Mouse (Mus musculus) limb, embryonic 15.5 days (tissue): ENCODE data around the gene Nrg4. TPM values are rescaled to one million over a fixed set of nuclear protein-coding genes. Genes with fewer than 3 reads are reported as not detected.
"Not testable (repeated sequence)": the region's sequence is repeated elsewhere in the genome, so short reads cannot be mapped to it uniquely, and the experiment has no call there.

Experiments
- ATAC-seq: fragments of 200-750 bp; cut with Nextera tagmentation; 2 replicates; pipeline ENCODE4 v1.8.0; 2017; ENCODE audit warnings: low read depth, moderate TSS enrichment; ENCODE audit not compliant: insufficient number of reproducible peaks, low FRiP score, low TSS enrichment
- H3K27ac ChIP-seq: fragments of 300-500 bp; sonication (generic); 2 replicates; pipeline ENCODE4 v1.5.1; 2015; ENCODE audit warnings: moderate library complexity, mild to moderate bottlenecking, inconsistent platforms
- H3K27me3 ChIP-seq: fragments of 300-500 bp; sonication (generic); 2 replicates; pipeline ENCODE4 v1.6.1; 2015; ENCODE audit warnings: inconsistent platforms
- H3K36me3 ChIP-seq: fragments of 300-500 bp; sonication (generic); 2 replicates; pipeline ENCODE4 v1.6.1; 2015; ENCODE audit warnings: inconsistent platforms
- H3K4me1 ChIP-seq: fragments of 300-500 bp; sonication (generic); 2 replicates; pipeline ENCODE4 v1.6.1; 2015; ENCODE audit warnings: inconsistent platforms
- H3K4me2 ChIP-seq: fragments of 300-500 bp; sonication (generic); 2 replicates; pipeline ENCODE4 v1.6.1; 2015; ENCODE audit warnings: mild to moderate bottlenecking, inconsistent platforms
- H3K4me3 ChIP-seq: fragments of 300-500 bp; sonication (generic); 2 replicates; pipeline ENCODE4 v1.5.1; 2015; ENCODE audit warnings: mild to moderate bottlenecking, inconsistent platforms
- H3K9ac ChIP-seq: fragments of 300-500 bp; sonication (generic); 2 replicates; pipeline ENCODE4 v1.6.1; 2015; ENCODE audit warnings: inconsistent platforms
- H3K9me3 ChIP-seq: fragments of 300-500 bp; sonication (generic); 2 replicates; pipeline ENCODE4 v1.6.1; 2016; ENCODE audit warnings: inconsistent platforms
- WGBS: fragments of 180-500 bp; shearing (Covaris S2); methylation state at CpG from one replicate; pipeline ENCODE4 v1.1.7; 2015; 5-methylcytosine and 5-hydroxymethylcytosine counted together
- polyA plus RNA-seq: library from polyadenylated mRNA; unstranded; fragments of >200 nt; fragmentation: Nextera tagmentation; extraction: Ambion mirVana; gene quantifications from 2 replicates; pipeline ENCODE4 v1.2.1, GENCODE M21; 2015

Gene Nrg4
- polyA plus RNA-seq, 1 experiment from 2014 or later: 2.1 TPM

DNA sequence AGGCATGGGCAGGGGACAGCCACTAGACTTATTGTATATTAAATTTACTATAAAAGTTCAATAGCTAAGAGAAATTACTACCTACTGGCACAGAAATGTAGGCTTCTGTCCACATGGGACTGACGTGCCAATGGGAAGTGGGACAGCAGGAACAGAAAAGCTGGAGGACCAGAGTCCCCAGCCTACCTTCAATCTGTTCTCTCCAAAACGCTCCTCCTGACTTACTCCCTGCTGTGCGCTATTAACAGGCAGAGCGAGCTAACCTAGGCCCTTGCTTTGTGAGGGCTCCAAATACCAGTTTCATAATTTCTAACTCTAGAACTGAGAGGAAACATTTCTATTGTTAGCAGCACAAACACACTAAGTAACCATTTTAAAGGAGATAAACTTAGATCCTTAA is 52.7 kb downstream of the Nrg4 start:
- no peak for ATAC-seq
- Histone ChIP-seq H3K36me3 (no peaks in the 10 kb centered on the region), H3K4me3 (no peak overlapping the region), H3K9me3 (no peaks in the 10 kb centered on the region), H3K9ac (no peak overlapping the region), H3K27me3 (no peaks in the 10 kb centered on the region), H3K4me1 (peaks cover 3% of the 10 kb centered on the region; the same call in 1 of the 2 replicates), H3K4me2 (no peak overlapping the region), H3K27ac (no peak overlapping the region)
- WGBS: 65% methylated on average over 4 of the region's 4 CpGs

DNA sequence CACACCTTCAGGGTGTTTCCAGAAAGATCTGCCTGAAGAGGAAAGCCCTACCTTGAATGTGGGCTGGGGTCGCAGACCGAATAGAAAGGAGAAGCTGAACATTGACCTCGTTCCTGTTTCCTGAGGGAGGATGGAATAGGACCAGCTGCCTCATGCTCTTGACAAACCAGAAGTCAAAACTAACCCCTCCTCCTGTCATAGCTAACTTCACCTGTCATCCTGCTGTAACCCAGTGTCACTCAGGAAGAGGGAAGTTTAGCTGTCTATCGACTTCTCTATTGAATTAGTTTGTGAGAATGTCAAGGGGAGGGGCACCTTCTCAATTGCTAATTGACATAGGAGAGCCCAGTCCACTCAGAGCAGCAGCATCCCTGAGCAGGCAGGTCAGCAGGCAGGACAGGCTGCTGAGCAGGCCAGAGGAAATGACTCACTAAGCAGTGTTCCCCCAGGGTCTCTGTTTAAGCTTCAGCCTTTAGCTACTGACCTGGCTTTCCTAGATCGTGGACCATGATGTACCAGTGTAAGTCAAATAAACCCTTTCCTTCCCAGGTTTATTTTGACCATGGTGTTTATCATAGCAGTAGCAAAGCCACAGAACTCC is 54.6 kb downstream of the Nrg4 start:
- no peaks in the 10 kb centered on the region for H3K27me3 ChIP-seq
- ATAC-seq: no peak
- H3K4me3 ChIP-seq: no peak overlapping the region
- H3K4me1 ChIP-seq: peaks cover 3% of the 10 kb centered on the region; the same call in 1 of the 2 replicates
- no peaks in the 10 kb centered on the region for H3K9me3 ChIP-seq
- H3K36me3 ChIP-seq: no peaks in the 10 kb centered on the region
- WGBS: 49% methylated on average over 5 of the region's 5 CpGs
- no peak overlapping the region for H3K9ac ChIP-seq
- H3K27ac ChIP-seq: no peak overlapping the region
- H3K4me2 ChIP-seq: no peak overlapping the region

DNA sequence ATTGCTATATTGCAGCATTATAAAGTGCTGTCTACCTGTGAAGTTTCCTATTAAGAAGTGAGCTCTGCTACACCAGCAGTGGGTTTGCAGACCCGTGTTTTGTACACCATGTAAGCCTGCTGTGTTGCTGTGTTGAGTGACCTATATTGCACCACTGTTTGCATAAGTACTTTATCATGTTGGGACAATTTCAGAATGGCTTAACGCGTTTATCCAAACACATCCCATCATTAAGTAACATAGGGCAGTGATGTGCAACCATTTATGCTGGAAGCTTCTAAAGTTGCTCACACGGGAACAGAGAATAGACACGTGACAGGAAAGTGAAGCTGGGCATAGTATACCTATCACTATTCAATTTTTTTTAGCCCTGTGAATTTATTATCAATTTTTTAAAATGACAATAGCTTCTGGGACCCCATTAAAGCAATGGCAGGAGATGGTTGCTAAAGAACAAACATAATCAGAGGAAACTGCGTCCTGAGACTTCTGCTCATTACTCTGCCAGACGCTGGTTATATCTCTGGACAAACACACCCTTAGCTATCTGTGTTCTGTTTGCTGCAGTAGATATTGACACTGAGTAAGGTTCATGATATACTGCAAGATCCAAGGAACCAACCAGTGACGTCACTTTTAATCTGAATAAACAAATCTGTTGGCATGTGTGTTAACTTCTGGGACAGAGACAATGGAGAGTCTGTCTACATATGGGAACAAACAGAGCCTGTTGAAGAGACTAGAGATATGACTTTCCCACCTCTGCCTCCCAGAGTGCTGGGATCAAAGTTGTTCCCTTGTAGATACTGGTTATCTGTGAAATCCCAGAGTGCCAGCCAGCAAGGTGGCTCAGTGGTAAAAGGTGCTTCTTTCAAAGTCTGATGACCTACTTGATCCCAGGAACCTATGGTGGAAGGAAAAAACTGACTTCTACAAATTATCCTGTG is 62.0 kb downstream of the Nrg4 start:
- ATAC-seq: no peak
- WGBS: 79% methylated on average over 8 of the region's 8 CpGs
- H3K27ac ChIP-seq: no peak overlapping the region
- H3K4me1 ChIP-seq: no peaks in the 10 kb centered on the region
- no peak overlapping the region for H3K9ac ChIP-seq
- no peaks in the 10 kb centered on the region for H3K27me3 ChIP-seq
- no peak overlapping the region for H3K4me3 ChIP-seq
- no peaks in the 10 kb centered on the region for H3K36me3 ChIP-seq
- H3K9me3 ChIP-seq: no peaks in the 10 kb centered on the region
- no peak overlapping the region for H3K4me2 ChIP-seq

DNA sequence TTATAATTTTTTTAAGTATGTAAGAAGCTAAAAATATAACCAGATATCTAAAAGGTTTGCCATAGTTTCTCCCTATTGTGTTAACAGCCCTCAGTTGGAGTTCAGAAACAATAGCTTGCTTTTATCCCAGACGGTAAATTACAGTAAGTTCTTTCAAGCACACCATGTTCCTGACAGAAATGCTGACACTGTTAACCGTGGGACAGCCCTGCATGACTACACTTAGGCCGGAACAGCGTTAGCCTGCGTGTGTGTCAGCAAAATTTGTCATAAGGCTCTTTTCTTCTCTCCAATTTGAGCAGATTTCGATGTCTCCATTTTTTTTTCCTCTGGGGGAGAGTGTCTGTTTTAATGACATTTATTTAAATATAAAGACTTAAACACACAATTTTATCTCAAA is 66.9 kb downstream of the Nrg4 start:
- no peak for ATAC-seq
- Histone ChIP-seq H3K27me3 (no peaks in the 10 kb centered on the region), H3K9me3 (no peaks in the 10 kb centered on the region), H3K36me3 (no peaks in the 10 kb centered on the region), H3K4me3 (no peak overlapping the region), H3K9ac (no peak overlapping the region), H3K4me2 (no peak overlapping the region), H3K4me1 (no peaks in the 10 kb centered on the region), H3K27ac (no peak overlapping the region)
- 74% methylated on average over 6 of the region's 6 CpGs for WGBS

DNA sequence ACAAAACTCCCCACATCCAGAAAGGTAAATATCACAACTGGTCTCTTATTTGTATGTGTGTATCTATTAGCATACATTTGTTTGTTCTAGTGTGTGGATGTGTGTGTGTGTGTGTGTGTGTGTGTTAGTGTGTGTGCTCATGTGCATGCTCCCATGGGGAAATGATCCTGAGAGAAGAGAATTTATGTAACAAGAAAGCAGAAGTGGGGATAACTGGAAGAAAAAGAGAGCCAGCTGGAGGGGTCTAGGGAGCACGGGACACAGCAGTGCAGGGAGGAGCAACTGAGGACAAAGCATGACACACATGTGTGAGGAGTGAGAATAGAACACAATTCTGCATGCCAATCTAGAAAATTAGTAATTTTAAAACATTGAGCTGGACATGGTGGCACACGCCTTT is 69.5 kb downstream of the Nrg4 start:
- no peak overlapping the region for H3K9ac ChIP-seq
- ATAC-seq: no peak
- no peak overlapping the region for H3K4me2 ChIP-seq
- no peaks in the 10 kb centered on the region for H3K9me3 ChIP-seq
- no peaks in the 10 kb centered on the region for H3K27me3 ChIP-seq
- 89% methylated on average over 2 of the region's 2 CpGs for WGBS
- H3K27ac ChIP-seq: no peak overlapping the region
- no peak overlapping the region for H3K4me3 ChIP-seq
- H3K4me1 ChIP-seq: no peaks in the 10 kb centered on the region
- H3K36me3 ChIP-seq: no peaks in the 10 kb centered on the region

DNA sequence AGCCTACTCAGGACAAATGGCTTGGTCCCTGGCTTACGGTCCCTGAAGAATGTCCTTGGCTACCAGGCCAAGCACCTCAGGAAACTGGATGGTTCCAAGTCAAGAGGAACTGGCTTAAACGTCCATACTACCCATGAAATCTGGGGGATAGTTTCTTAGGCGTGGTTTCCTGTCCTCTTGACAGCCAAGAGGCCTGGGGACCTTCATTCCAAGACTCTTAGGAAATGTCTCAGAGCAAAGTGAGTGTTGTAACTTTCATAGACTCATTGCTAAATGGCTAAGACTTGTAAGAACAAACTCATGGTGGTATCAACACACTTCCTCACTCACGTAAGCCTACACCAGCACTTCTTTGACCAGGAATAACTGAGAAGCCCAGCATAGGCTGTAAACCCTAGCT is 71.0 kb downstream of the Nrg4 start:
- Histone ChIP-seq H3K27ac (no peak overlapping the region), H3K36me3 (no peaks in the 10 kb centered on the region), H3K4me3 (no peak overlapping the region), H3K27me3 (no peaks in the 10 kb centered on the region), H3K9ac (no peak overlapping the region), H3K4me2 (no peak overlapping the region), H3K4me1 (no peaks in the 10 kb centered on the region), H3K9me3 (no peaks in the 10 kb centered on the region)
- WGBS: 57% methylated on average over 4 of the region's 4 CpGs
- ATAC-seq: no peak

DNA sequence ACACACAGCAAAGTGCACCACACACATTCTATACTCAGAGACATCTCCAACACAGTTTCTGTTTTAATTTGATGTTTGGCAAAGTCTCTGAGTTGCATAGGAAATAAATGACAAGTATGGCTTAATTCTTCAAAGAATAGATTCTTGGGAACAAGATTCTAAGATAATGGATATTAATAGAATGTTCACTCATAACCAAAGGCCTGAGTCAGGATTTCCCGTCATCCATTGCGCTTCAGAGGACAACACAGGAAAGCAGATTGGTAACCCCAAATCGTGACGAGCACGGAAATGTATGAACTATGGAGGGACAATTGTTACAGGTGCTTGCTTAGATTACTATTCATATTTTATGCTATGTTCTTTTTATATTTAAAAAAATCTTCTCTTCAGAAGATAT is 71.6 kb downstream of the Nrg4 start:
- ATAC-seq: no peak
- no peak overlapping the region for H3K4me2 ChIP-seq
- 93% methylated on average over 5 of the region's 5 CpGs for WGBS
- no peak overlapping the region for H3K4me3 ChIP-seq
- H3K27me3 ChIP-seq: no peaks in the 10 kb centered on the region
- H3K9me3 ChIP-seq: no peaks in the 10 kb centered on the region
- H3K27ac ChIP-seq: no peak overlapping the region
- no peaks in the 10 kb centered on the region for H3K4me1 ChIP-seq
- H3K36me3 ChIP-seq: no peaks in the 10 kb centered on the region
- H3K9ac ChIP-seq: no peak overlapping the region

DNA sequence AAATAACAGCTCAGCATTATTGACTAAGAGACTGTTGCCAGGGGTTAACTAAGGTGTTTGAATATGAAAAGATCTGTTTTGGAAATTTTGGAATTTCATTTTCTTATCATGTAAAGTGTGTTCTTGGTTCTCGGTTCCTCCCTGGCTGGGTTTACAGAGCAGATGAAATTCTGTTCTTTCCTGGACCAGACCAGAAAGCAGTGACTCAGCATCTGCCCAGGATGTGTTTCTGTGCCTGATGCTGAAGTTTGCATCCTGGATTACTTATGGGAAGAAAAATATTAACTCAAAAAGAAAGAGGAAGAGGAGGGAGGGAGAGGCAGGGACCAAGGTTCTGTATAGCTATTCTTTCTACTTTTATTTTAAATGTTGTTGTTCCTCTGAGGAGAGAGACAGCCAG is 72.8 kb downstream of the Nrg4 start:
- no peak overlapping the region for H3K27ac ChIP-seq
- no peaks in the 10 kb centered on the region for H3K27me3 ChIP-seq
- no peaks in the 10 kb centered on the region for H3K36me3 ChIP-seq
- H3K4me3 ChIP-seq: no peak overlapping the region
- 58% methylated on average over 1 of the region's 1 CpGs for WGBS
- no peaks in the 10 kb centered on the region for H3K9me3 ChIP-seq
- H3K9ac ChIP-seq: no peak overlapping the region
- ATAC-seq: no peak
- no peaks in the 10 kb centered on the region for H3K4me1 ChIP-seq
- H3K4me2 ChIP-seq: no peak overlapping the region

DNA sequence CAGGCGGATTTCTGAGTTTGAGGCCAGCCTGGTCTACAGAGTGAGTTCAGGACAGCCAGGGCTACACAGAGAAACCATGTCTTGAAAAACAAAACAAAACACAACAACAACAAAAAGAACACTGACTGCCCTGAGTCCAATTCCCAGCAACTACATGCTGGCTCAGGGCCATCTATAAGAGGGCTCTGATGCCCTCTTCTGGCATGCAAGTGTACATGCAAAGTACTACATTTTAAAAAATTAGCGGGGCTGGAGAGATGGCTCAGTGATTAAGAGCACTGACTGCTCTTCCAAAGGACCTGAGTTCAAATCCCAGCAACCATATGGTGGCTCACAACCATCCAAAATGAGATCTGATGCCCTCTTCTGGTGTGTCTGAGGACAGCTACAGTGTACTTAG is 74.5 kb downstream of the Nrg4 start:
- not testable (repeated sequence) for H3K27me3 ChIP-seq, H3K36me3 ChIP-seq, H3K4me1 ChIP-seq, H3K4me3 ChIP-seq, H3K4me2 ChIP-seq, H3K9ac ChIP-seq, H3K9me3 ChIP-seq, ATAC-seq, H3K27ac ChIP-seq
- 68% methylated on average over 2 of the region's 2 CpGs for WGBS

DNA sequence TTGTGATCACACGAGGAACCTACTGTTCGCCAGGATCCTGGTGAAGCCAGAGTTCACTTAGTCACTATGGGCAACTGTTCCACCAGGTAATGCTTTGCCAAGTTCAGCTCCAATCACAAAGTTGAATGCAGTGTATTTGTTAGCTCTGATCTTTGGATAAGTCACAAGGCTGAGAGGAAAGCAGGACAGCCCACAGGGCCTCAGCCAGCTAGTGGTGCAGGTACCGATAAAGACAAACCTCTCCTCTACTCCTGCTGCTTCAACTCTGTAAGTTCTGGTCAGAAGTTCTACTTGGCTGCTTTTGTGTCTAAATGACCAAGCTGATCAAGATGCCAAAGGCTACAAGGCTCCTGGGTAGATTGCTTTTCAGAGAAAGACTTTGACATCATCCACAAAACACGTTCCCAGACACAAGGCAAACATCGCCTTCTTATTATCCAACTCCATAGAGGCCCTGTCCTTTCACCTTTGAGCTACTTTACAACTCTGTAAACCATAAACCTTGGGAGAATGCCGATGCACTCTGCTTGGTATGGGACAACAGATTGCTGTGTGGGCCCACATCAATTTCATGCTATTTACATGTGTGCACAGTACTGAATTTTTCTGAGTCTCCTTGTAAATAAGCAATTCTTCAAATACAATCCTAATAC is 75.9 kb downstream of the Nrg4 start:
- Histone ChIP-seq H3K36me3 (no peaks in the 10 kb centered on the region), H3K4me1 (no peaks in the 10 kb centered on the region), H3K27me3 (no peaks in the 10 kb centered on the region), H3K9me3 (no peaks in the 10 kb centered on the region), H3K27ac (no peak overlapping the region), H3K9ac (no peak overlapping the region), H3K4me2 (no peak overlapping the region), H3K4me3 (no peak overlapping the region)
- 80% methylated on average over 6 of the region's 6 CpGs for WGBS
- no peak for ATAC-seq

DNA sequence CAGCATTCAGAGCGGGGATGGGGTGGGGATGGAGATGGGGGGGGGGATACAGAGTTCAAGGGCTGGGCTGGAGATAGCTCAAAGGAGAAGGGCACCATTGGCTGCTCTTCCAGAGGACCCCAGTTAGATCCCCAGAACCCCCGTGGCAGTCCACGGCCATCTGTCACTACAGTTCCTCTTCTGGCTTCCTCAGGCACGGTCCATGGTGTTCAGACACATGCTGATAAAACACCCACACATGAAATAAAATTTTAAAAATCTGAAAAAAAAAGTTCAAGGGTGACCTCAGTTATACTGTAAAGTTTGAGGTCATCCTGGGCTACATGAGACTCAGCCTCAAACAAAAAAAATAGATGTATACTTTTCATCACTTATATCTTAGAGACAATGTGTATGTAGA is 78.2 kb downstream of the Nrg4 start:
- no peaks in the 10 kb centered on the region for H3K4me1 ChIP-seq
- WGBS: 77% methylated on average over 4 of the region's 4 CpGs
- H3K36me3 ChIP-seq: no peaks in the 10 kb centered on the region
- H3K9me3 ChIP-seq: no peaks in the 10 kb centered on the region
- no peak for ATAC-seq
- H3K4me3 ChIP-seq: no peak overlapping the region
- H3K27ac ChIP-seq: no peak overlapping the region
- no peak overlapping the region for H3K4me2 ChIP-seq
- no peak overlapping the region for H3K9ac ChIP-seq
- H3K27me3 ChIP-seq: no peaks in the 10 kb centered on the region

DNA sequence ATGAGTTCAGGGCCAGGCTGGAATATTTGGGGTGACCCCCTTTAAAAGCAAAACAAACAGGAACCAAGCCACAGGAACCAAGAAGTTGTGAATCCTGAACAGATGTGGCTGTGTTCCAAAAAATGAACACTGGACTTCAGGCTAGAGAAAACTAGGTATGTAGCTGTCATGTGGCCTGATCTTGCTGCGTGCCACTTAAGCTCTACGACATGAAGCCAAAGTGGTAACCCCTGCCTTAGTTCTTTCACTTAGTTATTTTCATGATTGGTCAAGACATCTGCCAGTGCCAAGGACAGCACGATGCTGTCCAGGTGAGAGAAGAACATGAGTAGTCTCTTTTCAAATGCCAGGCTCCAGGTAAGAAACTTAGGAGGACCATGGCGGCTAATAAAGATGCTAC is 79.7 kb downstream of the Nrg4 start:
- 89% methylated on average over 4 of the region's 4 CpGs for WGBS
- no peaks in the 10 kb centered on the region for H3K36me3 ChIP-seq
- no peak overlapping the region for H3K4me2 ChIP-seq
- H3K27me3 ChIP-seq: no peaks in the 10 kb centered on the region
- no peaks in the 10 kb centered on the region for H3K4me1 ChIP-seq
- no peaks in the 10 kb centered on the region for H3K9me3 ChIP-seq
- ATAC-seq: no peak
- H3K4me3 ChIP-seq: no peak overlapping the region
- H3K27ac ChIP-seq: no peak overlapping the region
- no peak overlapping the region for H3K9ac ChIP-seq
